Mouse (Mus musculus) cerebral cortex, adult 2 months (tissue): ENCODE measurements around the gene Lamtor4.

Experiments used
- WGBS: fragments of 180-500 bp; shearing (Covaris S2); methylation state at CpG from one replicate; pipeline ENCODE4 v1.1.7; 2018; 5-methylcytosine and 5-hydroxymethylcytosine counted together

The Lamtor4 gene

GRCm38 (mm10) chr5:138255353-138256093 is at the start of gene Lamtor4:
Gene Lamtor4, plus strand, starts transcription at chr5:138255482.
- under 1% methylated on average over 38 of the region's 38 CpGs for WGBS

GRCm38 (mm10) chr5:138207253-138207652 is 48.0 kb upstream of the Lamtor4 start:
- 71% methylated on average over 1 of the region's 1 CpGs for WGBS

- 86% methylated on average over 4 of the region's 4 CpGs for WGBS
Measured at GRCm38 (mm10) chr5:138207873-138208272, 47.4 kb upstream of the Lamtor4 start.

- WGBS: 93% methylated on average over 13 of the region's 13 CpGs
Measured at GRCm38 (mm10) chr5:138216632-138217031, 38.6 kb upstream of the Lamtor4 start.

GRCm38 (mm10) chr5:138219864-138220263 is 35.4 kb upstream of the Lamtor4 start:
- 71% methylated on average over 2 of the region's 2 CpGs for WGBS

- 20% methylated on average over 4 of the region's 4 CpGs for WGBS
Measured at GRCm38 (mm10) chr5:138222111-138222510, 33.2 kb upstream of the Lamtor4 start.

- 43% methylated on average over 3 of the region's 3 CpGs for WGBS
Measured at GRCm38 (mm10) chr5:138223287-138223686, 32.0 kb upstream of the Lamtor4 start.

- WGBS: 72% methylated on average over 2 of the region's 2 CpGs
Measured at GRCm38 (mm10) chr5:138225700-138226099, 29.6 kb upstream of the Lamtor4 start, which contains the start of gene Nxpe5. Gene Nxpe5, plus strand, starts transcription at chr5:138225898.

- 79% methylated on average over 4 of the region's 4 CpGs for WGBS
Measured at GRCm38 (mm10) chr5:138226491-138226890, 28.8 kb upstream of the Lamtor4 start.

GRCm38 (mm10) chr5:138227367-138227766 is 27.9 kb upstream of the Lamtor4 start:
- 72% methylated on average over 2 of the region's 2 CpGs for WGBS

GRCm38 (mm10) chr5:138228026-138228425 is 27.3 kb upstream of the Lamtor4 start:
- 48% methylated on average over 3 of the region's 3 CpGs for WGBS

- WGBS: 92% methylated on average over 3 of the region's 3 CpGs
Measured at GRCm38 (mm10) chr5:138229511-138229910, 25.8 kb upstream of the Lamtor4 start.

- WGBS: 86% methylated on average over 2 of the region's 2 CpGs
Measured at GRCm38 (mm10) chr5:138233778-138234177, 21.5 kb upstream of the Lamtor4 start.

- 53% methylated on average over 2 of the region's 2 CpGs for WGBS
Measured at GRCm38 (mm10) chr5:138241511-138241910, 13.8 kb upstream of the Lamtor4 start.

- 89% methylated on average over 12 of the region's 12 CpGs for WGBS
Measured at GRCm38 (mm10) chr5:138251144-138251543, 4.1 kb upstream of the Lamtor4 start.

- WGBS: 93% methylated on average over 3 of the region's 3 CpGs
Measured at GRCm38 (mm10) chr5:138253061-138253460, 2.2 kb upstream of the Lamtor4 start.

- 7% methylated on average over 7 of the region's 7 CpGs for WGBS
Measured at GRCm38 (mm10) chr5:138256094-138256467, 799 bp downstream of the Lamtor4 start.

GRCm38 (mm10) chr5:138256966-138257584 is 1.8 kb downstream of the Lamtor4 start:
- WGBS: 79% methylated on average over 10 of the region's 10 CpGs

GRCm38 (mm10) chr5:138257585-138257978 is 2.3 kb downstream of the Lamtor4 start:
- WGBS: 74% methylated on average over 4 of the region's 4 CpGs

GRCm38 (mm10) chr5:138258078-138258477 is 2.8 kb downstream of the Lamtor4 start:
- WGBS: 78% methylated on average over 3 of the region's 3 CpGs

- 56% methylated on average over 6 of the region's 6 CpGs for WGBS
Measured at GRCm38 (mm10) chr5:138258542-138258941, 3.3 kb downstream of the Lamtor4 start.

GRCm38 (mm10) chr5:138258993-138259392 is 3.7 kb downstream of the Lamtor4 start:
- 70% methylated on average over 7 of the region's 7 CpGs for WGBS

GRCm38 (mm10) chr5:138260051-138260450 is 4.8 kb downstream of the Lamtor4 start:
- WGBS: 87% methylated on average over 10 of the region's 10 CpGs
